Mouse (Mus musculus): ENCODE results near the gene Slc16a14. TPM values are rescaled to one million over a fixed set of nuclear protein-coding genes. Genes with fewer than 3 reads are reported as not detected.

The Slc16a14 gene
- total RNA-seq, 1 experiment from 2014 or later = 3.8 TPM

DNA sequence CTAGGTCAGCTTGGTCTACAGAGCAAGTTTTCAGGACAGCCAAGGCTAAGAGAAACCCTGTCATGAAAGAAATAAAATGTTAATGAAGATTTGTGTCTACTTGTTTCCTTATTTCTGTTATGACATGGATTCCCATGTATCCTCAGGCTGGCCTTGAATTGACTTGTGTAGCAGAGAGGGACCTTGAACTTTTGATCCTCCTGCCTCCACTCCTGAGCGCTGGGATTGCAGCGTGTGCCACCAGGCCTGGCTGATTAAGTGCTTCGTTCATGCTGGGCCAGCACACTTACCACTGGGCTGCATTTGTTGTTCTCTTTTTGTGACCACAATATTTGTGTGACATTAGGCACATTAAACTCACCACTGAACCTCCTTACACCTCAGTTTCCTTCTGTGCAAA is 16.1 kb downstream of the Slc16a14 start:
- ATAC-seq (ENCODE audit: extremely low read depth, insufficient number of reproducible peaks, low FRiP score, poor library complexity, severe bottlenecking) = no peak

DNA sequence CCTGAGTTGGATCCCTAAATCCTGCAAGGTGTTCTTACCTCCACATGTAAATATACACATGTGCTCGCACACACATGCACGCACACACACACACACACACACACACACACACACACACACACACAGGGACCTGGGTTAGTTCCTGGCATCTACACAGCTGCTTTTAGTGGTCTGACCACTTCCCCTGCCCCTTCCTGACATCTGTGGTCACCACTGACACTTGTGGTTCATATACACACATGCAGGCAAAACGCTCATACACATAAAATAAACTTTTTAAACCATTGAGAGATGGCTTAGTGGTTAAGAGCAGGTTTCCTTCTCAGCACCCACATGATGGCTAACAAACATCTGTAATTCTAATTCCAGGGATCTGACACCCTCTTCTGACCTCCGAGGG is 19.9 kb downstream of the Slc16a14 start:
- ATAC-seq (ENCODE audit: extremely low read depth, insufficient number of reproducible peaks, low FRiP score, poor library complexity, severe bottlenecking) = no peak

DNA sequence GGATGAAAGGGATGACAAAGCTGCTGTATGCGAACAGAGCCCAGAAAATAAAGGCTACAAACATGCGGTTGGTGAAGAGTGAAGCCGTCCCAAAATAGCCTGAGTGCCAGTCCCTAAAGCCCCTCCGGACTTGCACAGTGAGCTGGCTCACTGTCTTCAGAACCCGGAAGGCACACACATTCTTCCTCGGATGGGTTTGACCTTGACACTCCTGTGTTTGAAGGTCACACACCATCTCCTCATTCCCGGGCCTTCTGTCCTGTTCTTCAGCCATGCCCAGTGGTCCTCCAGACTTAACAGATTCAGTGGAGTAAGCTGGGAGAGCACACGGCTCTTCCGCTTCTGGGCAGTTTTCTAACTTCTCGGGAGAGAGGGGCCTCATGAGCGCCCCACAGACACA is 22.4 kb downstream of the Slc16a14 start:
- ATAC-seq (ENCODE audit: extremely low read depth, insufficient number of reproducible peaks, low FRiP score, poor library complexity, severe bottlenecking) = no peak

- ATAC-seq (ENCODE audit: extremely low read depth, insufficient number of reproducible peaks, low FRiP score, poor library complexity, severe bottlenecking) = no peak
Observed at GRCm38 (mm10) chr1:84910177-84910804, 24.6 kb downstream of the Slc16a14 start.

DNA sequence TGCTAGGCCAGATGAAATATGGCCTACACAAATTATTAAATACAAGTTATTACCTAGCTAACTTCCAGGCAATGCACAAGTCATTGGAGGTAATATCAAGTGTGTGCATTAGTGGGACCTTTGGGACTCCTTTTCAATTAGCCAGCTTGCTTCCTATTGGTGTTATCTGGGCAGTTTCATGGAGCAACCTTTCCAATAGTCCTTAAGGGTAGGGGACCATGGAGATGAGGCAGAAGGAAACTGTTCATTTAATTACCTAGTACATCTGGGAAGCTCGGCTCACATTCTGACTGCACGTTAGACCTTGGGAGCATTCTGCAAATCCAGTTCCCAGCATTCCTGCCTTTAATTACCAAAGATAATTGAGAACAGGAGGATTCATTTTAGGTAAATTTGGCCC is 30.5 kb downstream of the Slc16a14 start:
- ATAC-seq (ENCODE audit: extremely low read depth, insufficient number of reproducible peaks, low FRiP score, poor library complexity, severe bottlenecking) = no peak

DNA sequence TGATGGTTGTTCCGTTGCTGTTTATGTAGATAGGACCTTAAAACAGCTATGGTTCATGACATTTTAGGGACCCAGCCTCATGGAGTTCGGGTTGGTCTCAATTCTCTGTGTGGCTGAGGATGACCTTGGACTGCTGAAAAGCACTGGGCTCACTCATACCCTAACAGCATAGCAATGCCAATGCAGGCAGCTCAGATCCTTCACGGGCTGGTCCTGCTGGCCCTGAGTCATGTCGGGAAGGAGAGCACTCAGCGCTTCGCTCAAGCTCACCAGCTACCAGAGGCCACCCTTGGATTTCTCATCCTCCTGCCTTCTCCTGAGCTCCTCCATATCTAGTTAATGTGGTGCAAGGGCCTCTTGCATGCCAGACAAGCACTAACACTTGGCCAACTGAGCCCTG is 35.8 kb downstream of the Slc16a14 start:
- ATAC-seq (ENCODE audit: extremely low read depth, insufficient number of reproducible peaks, low FRiP score, poor library complexity, severe bottlenecking) = no peak

- no peak for ATAC-seq (ENCODE audit: extremely low read depth, insufficient number of reproducible peaks, low FRiP score, poor library complexity, severe bottlenecking)
Observed at GRCm38 (mm10) chr1:84897364-84897763, 37.6 kb downstream of the Slc16a14 start.

GRCm38 (mm10) chr1:84891746-84892145 is 43.2 kb downstream of the Slc16a14 start:
- ATAC-seq (ENCODE audit: extremely low read depth, insufficient number of reproducible peaks, low FRiP score, poor library complexity, severe bottlenecking) = no peak

DNA sequence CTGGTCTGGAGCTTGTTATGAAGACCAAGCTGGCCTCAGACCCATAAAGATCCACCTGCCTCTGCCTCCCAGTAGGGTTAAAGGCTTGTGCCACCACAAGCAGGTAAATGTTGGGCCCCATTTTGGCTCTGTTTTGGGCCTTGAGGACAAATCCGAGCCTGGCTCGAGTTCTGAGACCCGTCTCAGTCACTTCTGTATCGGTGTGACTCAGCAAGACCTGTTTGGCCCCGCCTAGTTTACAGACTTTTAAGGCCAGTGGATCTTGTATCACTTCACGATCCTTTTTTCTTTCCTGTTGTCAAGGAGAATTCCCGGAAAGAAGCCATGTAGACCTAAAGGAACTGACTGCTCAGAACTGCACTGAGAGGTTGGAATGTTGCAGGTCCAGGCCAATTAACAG is 44.4 kb downstream of the Slc16a14 start:
- ATAC-seq (ENCODE audit: extremely low read depth, insufficient number of reproducible peaks, low FRiP score, poor library complexity, severe bottlenecking) = no peak

DNA sequence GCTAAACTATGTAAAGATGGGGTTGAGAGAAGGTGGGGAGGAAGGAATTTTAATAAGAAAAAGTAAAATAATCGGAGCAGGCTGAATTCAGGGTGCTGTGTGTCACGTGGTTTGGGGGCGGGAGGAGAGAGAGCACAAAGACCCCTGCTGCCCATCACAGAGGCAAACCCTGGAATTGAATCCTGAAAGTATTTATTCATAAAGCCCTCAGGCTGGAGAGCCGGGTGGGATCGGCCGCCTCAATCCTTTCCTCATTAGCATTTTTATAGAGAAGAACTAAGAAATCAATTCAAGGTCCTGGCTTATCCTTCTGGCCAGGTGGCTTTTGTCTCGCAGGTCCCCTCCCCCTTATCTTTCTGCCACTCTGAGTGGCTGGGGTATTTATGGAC is 44.9 kb downstream of the Slc16a14 start:
- ATAC-seq (ENCODE audit: extremely low read depth, insufficient number of reproducible peaks, low FRiP score, poor library complexity, severe bottlenecking) = no peak

DNA sequence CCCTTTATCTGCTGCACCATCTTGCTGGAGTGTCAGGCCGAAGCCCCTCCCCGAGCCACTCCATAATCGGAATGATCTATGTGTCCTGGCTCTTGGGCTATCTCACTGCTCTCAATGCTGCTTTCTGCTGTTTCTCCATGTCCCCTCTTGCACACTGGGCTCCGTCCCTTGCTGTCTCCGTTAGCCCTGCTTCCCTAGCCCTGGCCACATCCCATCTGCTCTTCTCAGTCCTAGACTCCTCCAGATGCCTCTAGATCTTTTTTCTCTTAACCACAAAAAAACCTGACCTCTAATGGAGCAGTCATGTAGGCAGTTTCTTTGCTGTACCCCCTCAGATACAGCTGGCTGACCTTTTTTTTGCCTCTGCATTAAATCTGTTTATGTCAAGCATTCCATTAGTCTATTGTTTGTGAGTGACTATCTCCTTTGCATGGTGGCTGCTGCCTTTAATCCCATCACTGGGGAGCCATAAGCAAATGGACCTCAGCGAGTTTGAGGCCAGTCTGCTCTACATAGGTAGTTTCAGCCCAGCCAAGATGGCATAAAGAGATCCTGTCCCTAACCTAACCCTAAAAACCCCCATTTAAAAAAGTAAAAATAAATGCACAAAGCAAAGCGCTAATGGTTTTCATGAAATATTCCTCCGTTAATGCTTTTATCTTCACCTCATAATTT is 45.5 kb downstream of the Slc16a14 start:
- ATAC-seq (ENCODE audit: extremely low read depth, insufficient number of reproducible peaks, low FRiP score, poor library complexity, severe bottlenecking) = no peak

DNA sequence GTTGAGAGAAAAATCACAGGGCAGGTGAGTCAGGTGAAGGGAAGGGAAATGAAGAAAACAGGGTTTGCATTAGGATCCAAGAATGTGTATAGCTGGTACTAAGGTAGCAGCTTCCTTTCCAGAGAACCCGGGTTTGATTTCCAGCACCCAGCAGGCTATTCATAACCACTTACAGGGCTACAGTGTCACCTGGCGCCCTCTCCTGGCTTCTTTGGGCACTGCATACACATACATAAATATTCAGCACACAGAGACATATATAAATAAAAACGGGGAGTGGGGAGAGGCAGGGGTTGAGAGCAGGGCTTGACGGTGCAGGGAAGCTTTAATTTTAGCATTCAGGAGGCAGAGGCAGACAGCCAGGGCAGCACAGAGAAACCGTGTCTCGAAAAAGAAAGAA is 49.0 kb downstream of the Slc16a14 start:
- ATAC-seq (ENCODE audit: extremely low read depth, insufficient number of reproducible peaks, low FRiP score, poor library complexity, severe bottlenecking) = no peak

- ATAC-seq (ENCODE audit: extremely low read depth, insufficient number of reproducible peaks, low FRiP score, poor library complexity, severe bottlenecking) = no peak
Observed at GRCm38 (mm10) chr1:84885174-84885573, 49.8 kb downstream of the Slc16a14 start.

- ATAC-seq (ENCODE audit: extremely low read depth, insufficient number of reproducible peaks, low FRiP score, poor library complexity, severe bottlenecking) = no peak
Observed at GRCm38 (mm10) chr1:84883889-84884288, 51.0 kb downstream of the Slc16a14 start.

DNA sequence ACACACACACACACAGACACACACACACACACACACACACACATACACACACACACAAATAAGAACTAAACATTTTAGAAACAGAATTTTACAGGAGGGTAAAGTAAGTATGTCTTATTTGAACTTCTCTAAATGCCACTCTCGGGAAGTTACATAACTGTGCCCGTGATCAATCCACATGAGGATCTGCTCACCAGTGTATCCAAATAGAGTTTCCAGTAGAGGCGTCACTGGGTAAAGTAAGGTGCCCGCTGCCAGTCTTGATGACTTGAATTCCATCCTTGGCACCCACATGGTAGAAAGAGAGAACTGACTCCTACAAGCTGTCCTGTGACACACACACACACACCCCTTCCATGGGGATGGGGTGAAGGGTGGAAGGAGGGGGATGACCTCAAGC is 52.0 kb downstream of the Slc16a14 start:
- no peak for ATAC-seq (ENCODE audit: extremely low read depth, insufficient number of reproducible peaks, low FRiP score, poor library complexity, severe bottlenecking)

GRCm38 (mm10) chr1:84882066-84882532 is 52.8 kb downstream of the Slc16a14 start:
- no peak for ATAC-seq (ENCODE audit: extremely low read depth, insufficient number of reproducible peaks, low FRiP score, poor library complexity, severe bottlenecking)

DNA sequence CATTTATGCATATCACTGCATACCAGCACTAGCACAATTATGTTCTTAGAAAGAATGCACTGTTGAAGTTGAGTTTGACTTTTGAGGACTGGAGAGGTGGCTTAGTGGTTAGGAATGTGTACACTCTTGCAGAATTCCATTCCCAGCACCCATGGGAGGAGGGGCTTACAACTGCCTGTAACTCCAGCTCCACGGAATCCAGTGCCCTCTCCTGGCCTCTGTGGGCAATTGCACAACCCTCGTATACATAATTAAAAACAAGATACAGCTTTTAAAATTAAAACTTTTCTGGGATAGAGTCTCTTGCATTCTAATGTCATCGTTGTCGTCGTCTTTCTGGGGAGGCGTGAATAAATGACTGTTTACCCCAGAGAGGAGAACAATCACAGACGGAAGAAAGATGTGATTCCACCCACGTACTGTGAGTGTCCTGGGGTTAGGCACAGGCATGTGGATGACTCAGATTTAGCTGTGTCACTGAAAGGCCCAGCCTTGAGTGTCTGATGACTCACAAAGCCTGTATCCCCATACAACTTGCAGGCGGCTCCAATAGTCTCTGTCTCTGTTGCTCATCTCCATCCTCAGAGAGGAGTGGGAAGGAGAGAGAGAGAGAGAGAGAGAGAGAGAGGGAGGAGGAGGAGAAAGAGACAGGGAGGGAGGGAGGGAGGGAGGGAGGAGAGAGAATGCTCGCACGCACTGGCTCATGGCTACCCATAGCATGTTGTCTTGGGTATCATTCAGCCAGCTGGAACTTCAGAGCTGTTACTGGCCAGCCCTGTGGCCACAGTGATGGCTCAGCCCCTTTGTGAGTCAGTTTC is 53.5 kb downstream of the Slc16a14 start:
- ATAC-seq (ENCODE audit: extremely low read depth, insufficient number of reproducible peaks, low FRiP score, poor library complexity, severe bottlenecking) = no peak

DNA sequence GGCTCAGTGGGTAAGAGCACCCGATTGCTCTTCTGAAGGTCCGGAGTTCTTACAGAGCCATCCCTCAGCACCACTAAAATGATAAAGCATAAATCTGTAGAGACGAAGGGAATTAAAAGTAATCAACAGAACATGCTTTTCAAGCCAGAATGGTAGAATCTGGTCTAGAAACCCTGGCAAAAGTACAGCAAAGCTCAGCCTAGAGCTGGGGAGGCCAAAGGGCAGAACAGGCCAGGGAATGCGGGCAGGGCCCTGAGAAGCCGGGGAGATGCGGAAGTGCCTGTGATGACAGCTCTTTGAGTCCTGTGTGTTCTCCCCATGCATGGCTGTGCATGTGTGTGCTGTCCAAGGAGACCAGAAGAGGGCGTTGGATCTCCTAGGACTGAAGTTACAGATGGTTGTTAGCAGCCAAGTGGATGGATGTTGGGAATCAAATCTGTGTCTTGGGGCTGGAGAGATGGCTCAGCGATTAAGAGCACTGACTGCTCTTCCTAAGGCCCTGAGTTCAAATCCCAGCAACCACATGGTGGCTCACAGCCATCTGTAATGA is 55.3 kb downstream of the Slc16a14 start:
- no peak for ATAC-seq (ENCODE audit: extremely low read depth, insufficient number of reproducible peaks, low FRiP score, poor library complexity, severe bottlenecking)

DNA sequence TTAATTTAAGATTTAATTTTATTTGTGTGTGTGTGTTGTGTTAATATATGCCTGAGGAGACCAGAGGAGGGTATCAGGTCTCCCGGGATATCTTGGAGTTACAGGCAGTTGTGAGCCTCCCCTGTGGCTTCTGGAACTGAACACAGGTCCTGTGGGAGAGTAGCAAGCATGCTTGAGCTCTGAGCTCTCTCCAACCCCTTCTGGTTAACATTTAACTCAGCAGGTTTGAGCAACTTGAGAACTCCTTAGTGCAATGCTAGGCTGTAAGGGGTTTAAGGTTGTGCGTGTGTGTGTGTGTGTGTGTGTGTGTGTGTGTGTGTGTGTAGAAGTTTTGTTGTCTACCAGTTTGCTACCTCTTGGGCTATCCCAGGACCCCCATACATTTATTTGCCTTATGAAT is 57.3 kb downstream of the Slc16a14 start:
- ATAC-seq (ENCODE audit: extremely low read depth, insufficient number of reproducible peaks, low FRiP score, poor library complexity, severe bottlenecking) = no peak

DNA sequence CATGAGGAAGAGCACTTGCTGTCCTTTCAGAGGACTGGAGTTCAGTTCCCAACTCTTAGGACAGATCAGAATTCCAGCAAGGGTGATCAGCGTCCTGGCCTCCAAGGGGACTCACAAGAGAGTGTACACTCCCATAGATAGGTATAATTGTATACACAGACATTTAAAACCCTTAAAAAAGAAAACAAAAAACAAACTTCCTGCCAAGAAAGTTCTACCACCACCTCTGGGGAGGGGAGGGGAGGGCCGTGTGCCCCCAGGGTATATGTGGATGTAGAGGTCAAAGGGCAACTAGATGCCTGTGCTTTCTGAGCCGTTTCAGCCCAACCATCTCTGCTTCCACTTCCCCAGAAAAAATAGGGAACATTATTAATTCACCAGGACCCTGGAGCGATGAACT is 62.0 kb downstream of the Slc16a14 start:
- no peak for ATAC-seq (ENCODE audit: extremely low read depth, insufficient number of reproducible peaks, low FRiP score, poor library complexity, severe bottlenecking)

Measured in neutrophil, adult 5-6 weeks (primary cell).